Mouse (Mus musculus) hindbrain, postnatal 0 days (tissue): ENCODE data around the gene Tubb2b. TPM values are rescaled to one million over a fixed set of nuclear protein-coding genes. Genes with fewer than 3 reads are reported as not detected.
A peak's percentile ranks its signal among the peaks of the same experiment; 100 is the strongest.

Experiments used
- ATAC-seq: fragments of 200-750 bp; cut with Nextera tagmentation; 2 replicates; pipeline ENCODE4 v1.8.0; 2017; ENCODE audit warnings: mild to moderate bottlenecking, moderate TSS enrichment, moderate library complexity
- DNase-seq: peaks from one replicate; pipeline ENCODE4 v3.0.0-alpha.2; 2015; ENCODE audit warnings: low spot score
- H3K27ac ChIP-seq: fragments of 300-500 bp; sonication (generic); 2 replicates; pipeline ENCODE4 v1.5.1; 2014; ENCODE audit warnings: mild to moderate bottlenecking
- H3K27me3 ChIP-seq: fragments of 300-500 bp; sonication (generic); 2 replicates; pipeline ENCODE4 v1.6.1; 2014; ENCODE audit warnings: low read length, mixed read lengths; ENCODE audit not compliant: insufficient read depth
- H3K36me3 ChIP-seq: fragments of 300-500 bp; sonication (generic); 2 replicates; pipeline ENCODE4 v1.6.1; 2014; ENCODE audit warnings: low read length, mixed read lengths; ENCODE audit not compliant: insufficient read depth
- H3K4me1 ChIP-seq: fragments of 300-500 bp; sonication (generic); 2 replicates; pipeline ENCODE4 v1.6.1; 2014; ENCODE audit warnings: antibody characterized with exemption, low read length, mixed read lengths; ENCODE audit not compliant: insufficient read depth
- H3K4me2 ChIP-seq: fragments of 300-500 bp; sonication (generic); 2 replicates; pipeline ENCODE4 v1.6.1; 2014; ENCODE audit warnings: low read depth, mild to moderate bottlenecking, low read length, moderate library complexity, mixed read lengths
- H3K4me3 ChIP-seq: fragments of 300-500 bp; sonication (generic); 2 replicates; pipeline ENCODE4 v1.5.1; 2014; ENCODE audit warnings: low read length
- H3K9ac ChIP-seq: fragments of 300-500 bp; sonication (generic); replicated peaks from 2 replicates; pipeline ENCODE4 v1.6.1; 2014; ENCODE audit warnings: mild to moderate bottlenecking, low read length, moderate library complexity, mixed read lengths
- H3K9me3 ChIP-seq: fragments of 300-500 bp; sonication (generic); 2 replicates; pipeline ENCODE4 v1.6.1; 2016; ENCODE audit warnings: low read length, mixed read lengths
- CTCF ChIP-seq: IDR thresholded peaks from 2 replicates; pipeline ENCODE4 v1.5.1; 2016; ENCODE audit warnings: antibody characterized with exemption, control low read depth, low read depth
- WGBS: fragments of 180-500 bp; shearing (Covaris S2); extraction: QIAGEN DNeasy Blood & Tissue Kit; methylation state at CpG from one replicate; pipeline ENCODE4 v1.1.7; 2014; 5-methylcytosine and 5-hydroxymethylcytosine counted together
- polyA plus RNA-seq: library from polyadenylated mRNA; unstranded; fragments of >200 nt; fragmentation: Nextera tagmentation; extraction: Ambion mirVana; gene quantifications from 2 replicates; pipeline ENCODE4 v1.2.1, GENCODE M21; 2015
- total RNA-seq: library from RNA; depleted of rRNA; stranded (reverse); fragments of >200 nt; gene quantifications from 2 replicates; pipeline ENCODE4 v1.2.3, GENCODE M21; 2014

Tubb2b gene
- total and polyA plus RNA-seq, 2 experiments from 2014 or later, result 787 to 4,422 TPM

DNA sequence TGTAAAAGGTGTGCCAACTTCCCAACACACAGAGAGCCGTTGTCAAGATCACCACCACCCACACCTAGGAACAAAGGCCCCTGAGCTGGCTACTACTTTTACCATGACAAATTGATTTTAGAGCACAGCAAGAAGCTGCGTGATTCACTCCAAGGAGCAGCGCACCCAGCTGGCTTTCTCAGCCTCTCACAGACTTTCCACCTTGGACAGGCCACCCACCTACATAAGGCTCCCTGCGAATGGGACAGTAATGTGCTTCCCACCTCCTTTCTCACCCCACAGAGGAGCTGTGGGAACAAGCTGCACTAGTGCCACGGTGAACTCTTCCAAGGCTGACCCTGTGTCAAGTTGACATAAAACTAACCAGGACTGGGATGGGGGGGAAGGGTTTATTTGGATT, 13.1 kb upstream of the Tubb2b start:
- Histone ChIP-seq H3K9ac (no peak overlapping the region), H3K9me3 (no peaks in the 10 kb centered on the region), H3K27ac (no peak overlapping the region), H3K4me1 (peaks cover 11% of the 10 kb centered on the region), H3K27me3 (no peaks in the 10 kb centered on the region), H3K4me2 (no peak overlapping the region), H3K36me3 (no peaks in the 10 kb centered on the region), H3K4me3 (no peak overlapping the region)
- no peak for TF ChIP-seq CTCF
- whole genome bisulfite sequencing, result 24% methylated on average over 5 of the region's 5 CpGs
- DNase-seq, result no peak
- no peak for ATAC-seq

DNA sequence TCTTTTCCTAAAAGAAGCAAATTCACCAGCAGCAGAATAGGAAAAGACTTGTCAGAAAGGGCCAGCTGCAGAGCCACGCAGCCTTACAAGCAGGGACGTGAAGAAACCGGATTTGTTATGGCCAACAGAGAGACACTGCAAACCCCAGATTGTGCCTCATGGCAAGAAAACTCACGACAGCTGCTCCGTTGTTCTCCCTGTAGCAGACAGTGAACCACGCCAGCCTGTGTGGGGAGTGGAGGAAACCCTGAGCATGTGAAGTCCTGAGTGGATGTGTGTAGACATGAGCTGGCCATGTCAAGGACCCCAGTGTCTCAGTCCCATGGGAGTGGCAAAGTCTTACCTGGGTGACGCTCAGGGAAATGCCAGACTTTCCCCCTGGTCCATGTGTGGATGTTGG, 6.3 kb upstream of the Tubb2b start:
- no peak for TF ChIP-seq CTCF
- Histone ChIP-seq H3K4me1 (peaks cover 24% of the 10 kb centered on the region), H3K27ac (peak overlapping the region; percentile 74), H3K4me2 (no peak overlapping the region), H3K4me3 (no peak overlapping the region), H3K27me3 (no peaks in the 10 kb centered on the region), H3K36me3 (no peaks in the 10 kb centered on the region), H3K9ac (peak overlapping the region; percentile 17; the same call in 1 of the 2 replicates), H3K9me3 (no peaks in the 10 kb centered on the region)
- peak; percentile 60 for ATAC-seq
- peak; percentile 76 for DNase-seq
- WGBS, result 23% methylated on average over 7 of the region's 7 CpGs

DNA sequence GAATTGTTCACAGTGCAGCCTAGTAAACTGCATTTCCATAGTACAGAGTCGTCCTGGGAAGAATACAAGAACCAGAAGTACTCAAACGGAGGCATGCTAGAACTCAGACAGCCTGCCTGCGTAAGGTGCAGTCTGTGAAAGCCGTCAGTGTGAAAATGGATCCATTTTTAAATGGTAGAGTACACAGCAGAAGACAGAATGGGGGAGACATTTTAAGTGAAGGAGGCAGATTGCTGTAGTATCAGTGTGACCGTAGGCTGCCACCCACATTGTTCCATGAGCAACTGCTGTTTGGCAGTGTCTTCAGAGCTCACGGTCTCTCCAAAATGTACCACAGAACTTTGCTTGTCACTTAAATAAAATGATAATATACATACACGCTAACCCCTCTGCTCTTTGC, 4.0 kb upstream of the Tubb2b start:
- peak; percentile 36 for DNase-seq

DNA sequence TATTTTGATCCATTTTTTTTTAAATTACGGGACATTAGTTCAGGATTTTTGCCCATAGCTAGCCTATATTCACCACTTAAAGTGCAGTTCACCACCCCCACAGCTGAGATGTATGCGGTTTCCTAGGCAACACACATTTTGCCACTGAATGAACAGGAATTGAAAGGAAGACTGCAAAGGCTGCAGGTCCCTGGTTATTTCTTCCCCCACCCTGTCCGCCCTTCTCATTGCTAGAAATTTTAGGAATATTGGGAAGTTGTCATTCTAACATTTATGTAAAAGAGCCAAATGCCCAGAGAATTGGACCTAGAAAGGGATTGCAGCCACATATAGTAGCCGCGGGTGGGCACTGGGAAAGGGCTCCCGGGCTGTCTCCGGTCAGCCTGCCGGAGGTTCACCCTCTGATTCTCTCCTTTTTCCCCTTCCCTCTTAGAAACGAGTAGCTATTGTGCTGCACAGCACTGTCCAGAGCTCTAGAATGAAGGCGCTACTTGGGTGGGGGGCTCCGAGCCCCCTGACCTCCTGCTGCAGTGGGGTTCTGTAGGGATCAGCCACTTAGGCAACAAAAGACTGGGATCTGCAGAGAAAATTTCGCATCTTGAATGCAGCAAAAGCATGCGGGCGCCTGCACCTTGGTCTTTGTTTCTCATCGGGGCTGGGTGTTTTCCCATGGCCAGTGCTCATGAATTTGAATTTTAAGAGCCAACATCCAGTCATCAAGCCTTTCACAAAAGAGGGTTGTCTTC, 3.2 kb upstream of the Tubb2b start:
- Histone ChIP-seq H3K36me3 (no peaks in the 10 kb centered on the region), H3K4me2 (peak overlapping the region; percentile 94), H3K4me3 (peak overlapping the region; percentile 70), H3K9ac (peak overlapping the region; percentile 80), H3K27me3 (no peaks in the 10 kb centered on the region), H3K4me1 (peaks cover 24% of the 10 kb centered on the region), H3K9me3 (no peaks in the 10 kb centered on the region), H3K27ac (peak overlapping the region; percentile 99)
- TF ChIP-seq CTCF, result no peak
- 3% methylated on average over 15 of the region's 15 CpGs for WGBS
- ATAC-seq (no peak), DNase-seq (peak; percentile 83)

More for the DNA sequence above, 4.0 kb upstream of the Tubb2b start:
- H3K36me3 ChIP-seq, result no peaks in the 10 kb centered on the region
- no peaks in the 10 kb centered on the region for H3K27me3 ChIP-seq
- peak overlapping the region; percentile 80 for H3K9ac ChIP-seq
- TF ChIP-seq CTCF, result no peak
- H3K27ac ChIP-seq, result peak overlapping the region; percentile 99
- peak overlapping the region; percentile 94 for H3K4me2 ChIP-seq
- no peak for ATAC-seq
- WGBS, result 15% methylated on average over 7 of the region's 7 CpGs
- H3K4me1 ChIP-seq, result peaks cover 24% of the 10 kb centered on the region
- no peaks in the 10 kb centered on the region for H3K9me3 ChIP-seq
- peak overlapping the region; percentile 70; the same call in 1 of the 2 replicates for H3K4me3 ChIP-seq

DNA sequence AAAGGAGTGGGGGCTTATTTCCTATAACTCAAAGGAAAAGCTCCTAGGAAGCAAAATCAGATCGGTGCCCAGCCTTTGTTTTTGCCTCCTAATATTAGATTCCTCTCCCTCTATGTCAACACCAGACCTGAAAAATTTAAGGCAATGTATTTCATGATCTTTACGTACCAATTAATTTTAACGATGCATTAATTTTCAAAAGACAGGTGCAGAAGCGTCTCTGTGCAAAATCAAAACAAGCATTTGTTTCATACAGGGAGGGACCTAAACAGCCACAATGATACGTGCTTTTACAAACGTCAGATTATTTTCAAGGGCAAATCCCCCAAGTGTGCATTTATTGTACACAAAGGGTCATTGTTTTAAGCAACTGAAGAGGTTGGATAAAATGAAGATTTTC, 2.6 kb upstream of the Tubb2b start:
- no peak for DNase-seq
- WGBS, result 6% methylated on average over 6 of the region's 6 CpGs

DNA sequence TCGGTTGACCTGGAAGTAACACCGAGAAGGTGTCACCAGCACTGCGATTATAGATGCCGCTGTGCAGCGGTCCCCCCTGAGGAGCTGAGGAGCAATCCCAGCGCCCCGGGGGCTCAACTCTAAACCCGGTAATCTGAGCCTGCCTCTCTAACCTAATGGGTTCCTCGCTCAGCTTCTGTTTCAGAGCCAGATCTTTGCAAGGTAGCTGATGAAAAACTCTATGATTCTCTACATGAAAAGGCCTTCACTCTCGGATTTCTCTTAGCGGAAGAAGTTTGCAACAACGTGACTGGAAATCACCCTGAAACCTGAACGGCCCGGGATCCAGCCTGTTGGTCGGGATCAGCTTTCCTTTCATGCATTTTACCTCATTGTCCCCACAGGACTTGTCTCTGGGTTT, 2.0 kb upstream of the Tubb2b start:
- ATAC-seq (no peak), DNase-seq (peak; percentile 54)
- no peak for TF ChIP-seq CTCF
- peak overlapping the region; percentile 70 for H3K4me3 ChIP-seq
- H3K4me1 ChIP-seq, result peaks cover 24% of the 10 kb centered on the region
- peak overlapping the region; percentile 99 for H3K27ac ChIP-seq
- 2% methylated on average over 15 of the region's 15 CpGs for WGBS
- H3K4me2 ChIP-seq, result peak overlapping the region; percentile 94
- peak overlapping the region; percentile 80 for H3K9ac ChIP-seq
- no peaks in the 10 kb centered on the region for H3K9me3 ChIP-seq
- H3K36me3 ChIP-seq, result no peaks in the 10 kb centered on the region
- H3K27me3 ChIP-seq, result no peaks in the 10 kb centered on the region

More for the DNA sequence above, 2.6 kb upstream of the Tubb2b start:
- H3K4me1 ChIP-seq, result peaks cover 24% of the 10 kb centered on the region
- H3K36me3 ChIP-seq, result no peaks in the 10 kb centered on the region
- peak overlapping the region; percentile 99 for H3K27ac ChIP-seq
- ATAC-seq, result no peak
- peak overlapping the region; percentile 70 for H3K4me3 ChIP-seq
- peak overlapping the region; percentile 80 for H3K9ac ChIP-seq
- TF ChIP-seq CTCF, result no peak
- H3K27me3 ChIP-seq, result no peaks in the 10 kb centered on the region
- H3K9me3 ChIP-seq, result no peaks in the 10 kb centered on the region
- H3K4me2 ChIP-seq, result peak overlapping the region; percentile 94

DNA sequence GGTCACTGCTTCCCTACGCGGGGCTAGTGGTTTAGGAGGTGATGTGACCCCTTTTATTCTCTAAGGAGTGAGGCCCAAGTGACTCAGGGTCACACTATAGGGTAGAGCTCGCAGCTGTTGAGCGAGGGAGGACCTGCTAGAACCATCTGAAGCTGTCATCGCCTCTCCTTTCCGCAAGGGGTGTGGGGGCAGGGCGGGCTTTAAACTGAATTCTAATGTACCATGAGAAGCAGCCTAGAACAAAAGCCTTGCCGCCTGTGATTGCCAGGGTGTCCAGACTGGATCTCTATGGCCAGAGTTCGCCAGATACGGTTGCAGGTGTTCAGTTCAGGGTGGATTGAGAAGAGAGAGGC, 1.4 kb upstream of the Tubb2b start:
- Histone ChIP-seq H3K4me2 (peak overlapping the region; percentile 94), H3K9ac (peak overlapping the region; percentile 80), H3K36me3 (no peaks in the 10 kb centered on the region), H3K27me3 (no peaks in the 10 kb centered on the region), H3K9me3 (no peaks in the 10 kb centered on the region), H3K27ac (peak overlapping the region; percentile 99), H3K4me1 (peaks cover 20% of the 10 kb centered on the region), H3K4me3 (peak overlapping the region; percentile 70)
- TF ChIP-seq CTCF, result peak; percentile 62
- DNase-seq, result peak; percentile 90
- 0% methylated on average over 10 of the region's 10 CpGs for WGBS
- peak; percentile 54 for ATAC-seq
